Mouse (Mus musculus): ENCODE data around the gene Gpc6. TPM values are rescaled to one million over a fixed set of nuclear protein-coding genes. Genes with fewer than 3 reads are reported as not detected.

Gene Gpc6
- polyA plus RNA-seq, 1 experiment from 2014 or later = 66.2 TPM

GRCm38 (mm10) chr14:116928796-116929529 is 3.8 kb downstream of the Gpc6 start:
- no peak for ATAC-seq (replicated peaks; ENCODE audit: low FRiP score)
- 0 out of 2 replicates have a peak overlapping the region, but pooled peaks have one; percentile 21 for H3K9ac ChIP-seq
- peak overlapping the region; percentile 98 for H3K27ac ChIP-seq
- H3K27me3 ChIP-seq = no peaks in the 10 kb centered on the region
- peaks cover 25% of the 10 kb centered on the region for H3K4me1 ChIP-seq
- H3K36me3 ChIP-seq = no peaks in the 10 kb centered on the region
- peak overlapping the region; percentile 83 for H3K4me2 ChIP-seq
- H3K9me3 ChIP-seq (replicated peaks) = no peaks in the 10 kb centered on the region
- WGBS = 21% methylated on average over 7 of the region's 7 CpGs
- peak overlapping the region; percentile 80 for H3K4me3 ChIP-seq (replicated peaks)

GRCm38 (mm10) chr14:116933825-116934224 is 8.7 kb downstream of the Gpc6 start:
- Histone ChIP-seq H3K27ac (no peak overlapping the region), H3K9me3 (replicated peaks) (no peaks in the 10 kb centered on the region), H3K27me3 (no peaks in the 10 kb centered on the region), H3K36me3 (peaks cover 3% of the 10 kb centered on the region; the same call in 1 of the 2 replicates), H3K9ac (no peak overlapping the region), H3K4me3 (replicated peaks) (no peak overlapping the region), H3K4me2 (no peak overlapping the region), H3K4me1 (peaks cover 6% of the 10 kb centered on the region)
- no peak for ATAC-seq (replicated peaks; ENCODE audit: low FRiP score)
- WGBS = 72% methylated on average over 5 of the region's 5 CpGs

- Histone ChIP-seq H3K9me3 (replicated peaks) (no peaks in the 10 kb centered on the region), H3K9ac (no peak overlapping the region), H3K27ac (no peak overlapping the region), H3K36me3 (peaks cover 3% of the 10 kb centered on the region; the same call in 1 of the 2 replicates), H3K27me3 (no peaks in the 10 kb centered on the region), H3K4me2 (no peak overlapping the region), H3K4me3 (replicated peaks) (no peak overlapping the region), H3K4me1 (0 out of 2 replicates have a peak, but pooled peaks cover 2% of the 10 kb centered on the region)
- no peak for ATAC-seq (replicated peaks; ENCODE audit: low FRiP score)
- WGBS = 76% methylated on average over 14 of the region's 14 CpGs
Observed at GRCm38 (mm10) chr14:116937910-116938560, 12.9 kb downstream of the Gpc6 start.

- H3K4me3 ChIP-seq (replicated peaks) = no peak overlapping the region
- 0 out of 2 replicates have a peak, but pooled peaks cover 3% of the 10 kb centered on the region for H3K4me1 ChIP-seq
- H3K4me2 ChIP-seq = no peak overlapping the region
- 93% methylated on average over 9 of the region's 9 CpGs for whole genome bisulfite sequencing
- no peak for ATAC-seq (replicated peaks; ENCODE audit: low FRiP score)
- peaks cover 3% of the 10 kb centered on the region; the same call in 1 of the 2 replicates for H3K36me3 ChIP-seq
- H3K27ac ChIP-seq = no peak overlapping the region
- H3K27me3 ChIP-seq = no peaks in the 10 kb centered on the region
- H3K9me3 ChIP-seq (replicated peaks) = no peaks in the 10 kb centered on the region
- no peak overlapping the region for H3K9ac ChIP-seq
Observed at GRCm38 (mm10) chr14:116938735-116939134, 13.6 kb downstream of the Gpc6 start.

- Histone ChIP-seq H3K4me1 (0 out of 2 replicates have a peak, but pooled peaks cover 3% of the 10 kb centered on the region), H3K9ac (no peak overlapping the region), H3K27me3 (no peaks in the 10 kb centered on the region), H3K36me3 (peaks cover 9% of the 10 kb centered on the region), H3K4me3 (replicated peaks) (no peak overlapping the region), H3K27ac (no peak overlapping the region), H3K4me2 (no peak overlapping the region), H3K9me3 (replicated peaks) (no peaks in the 10 kb centered on the region)
- ATAC-seq (replicated peaks; ENCODE audit: low FRiP score) = no peak
- WGBS = 86% methylated on average over 1 of the region's 1 CpGs
Observed at GRCm38 (mm10) chr14:116939561-116939960, 14.4 kb downstream of the Gpc6 start.

- 93% methylated on average over 4 of the region's 4 CpGs for WGBS
- Histone ChIP-seq H3K27ac (no peak overlapping the region), H3K27me3 (no peaks in the 10 kb centered on the region), H3K4me1 (0 out of 2 replicates have a peak, but pooled peaks cover 5% of the 10 kb centered on the region), H3K36me3 (peaks cover 14% of the 10 kb centered on the region), H3K4me3 (replicated peaks) (no peak overlapping the region), H3K9me3 (replicated peaks) (no peaks in the 10 kb centered on the region), H3K9ac (no peak overlapping the region), H3K4me2 (no peak overlapping the region)
- no peak for ATAC-seq (replicated peaks; ENCODE audit: low FRiP score)
Observed at GRCm38 (mm10) chr14:116941772-116942171, 16.7 kb downstream of the Gpc6 start.

- Histone ChIP-seq H3K4me1 (0 out of 2 replicates have a peak, but pooled peaks cover 5% of the 10 kb centered on the region), H3K4me2 (no peak overlapping the region), H3K36me3 (peaks cover 12% of the 10 kb centered on the region), H3K27me3 (no peaks in the 10 kb centered on the region), H3K9ac (no peak overlapping the region), H3K27ac (no peak overlapping the region), H3K4me3 (replicated peaks) (no peak overlapping the region), H3K9me3 (replicated peaks) (no peaks in the 10 kb centered on the region; the same call in 1 of the 2 replicates)
- ATAC-seq (replicated peaks; ENCODE audit: low FRiP score) = no peak
- 80% methylated on average over 7 of the region's 7 CpGs for WGBS
Observed at GRCm38 (mm10) chr14:116943751-116944150, 18.6 kb downstream of the Gpc6 start.

GRCm38 (mm10) chr14:116945975-116946374 is 20.9 kb downstream of the Gpc6 start:
- WGBS = 68% methylated on average over 6 of the region's 6 CpGs
- peak overlapping the region; percentile 68; the same call in 1 of the 2 replicates for H3K27ac ChIP-seq
- no peak overlapping the region for H3K4me2 ChIP-seq
- peaks cover 21% of the 10 kb centered on the region for H3K36me3 ChIP-seq
- no peaks in the 10 kb centered on the region for H3K27me3 ChIP-seq
- 0 out of 2 replicates have a peak, but pooled peaks cover 5% of the 10 kb centered on the region for H3K4me1 ChIP-seq
- no peak overlapping the region for H3K9ac ChIP-seq
- H3K9me3 ChIP-seq (replicated peaks) = no peaks in the 10 kb centered on the region; the same call in 1 of the 2 replicates
- no peak for ATAC-seq (replicated peaks; ENCODE audit: low FRiP score)
- H3K4me3 ChIP-seq (replicated peaks) = no peak overlapping the region

GRCm38 (mm10) chr14:116947461-116947860 is 22.3 kb downstream of the Gpc6 start:
- H3K4me3 ChIP-seq (replicated peaks) = no peak overlapping the region
- 0 out of 2 replicates have a peak, but pooled peaks cover 5% of the 10 kb centered on the region for H3K4me1 ChIP-seq
- no peak overlapping the region for H3K4me2 ChIP-seq
- no peaks in the 10 kb centered on the region for H3K27me3 ChIP-seq
- no peak overlapping the region for H3K9ac ChIP-seq
- H3K27ac ChIP-seq = no peak overlapping the region
- peaks cover 4% of the 10 kb centered on the region; the same call in 1 of the 2 replicates for H3K9me3 ChIP-seq (replicated peaks)
- ATAC-seq (replicated peaks; ENCODE audit: low FRiP score) = no peak
- H3K36me3 ChIP-seq = peaks cover 35% of the 10 kb centered on the region
- 95% methylated on average over 6 of the region's 6 CpGs for WGBS

GRCm38 (mm10) chr14:116947939-116948591 is 22.9 kb downstream of the Gpc6 start:
- peaks cover 36% of the 10 kb centered on the region for H3K36me3 ChIP-seq
- H3K4me2 ChIP-seq = no peak overlapping the region
- H3K4me1 ChIP-seq = 0 out of 2 replicates have a peak, but pooled peaks cover 3% of the 10 kb centered on the region
- WGBS = 83% methylated on average over 5 of the region's 5 CpGs
- H3K27ac ChIP-seq = no peak overlapping the region
- ATAC-seq (replicated peaks; ENCODE audit: low FRiP score) = 0 out of 2 replicates have a peak, but pooled peaks have one; percentile 33
- no peaks in the 10 kb centered on the region for H3K27me3 ChIP-seq
- no peak overlapping the region for H3K9ac ChIP-seq
- H3K9me3 ChIP-seq (replicated peaks) = peaks cover 7% of the 10 kb centered on the region; the same call in 1 of the 2 replicates
- H3K4me3 ChIP-seq (replicated peaks) = no peak overlapping the region

- Histone ChIP-seq H3K4me2 (no peak overlapping the region), H3K9me3 (replicated peaks) (0 out of 2 replicates have a peak, but pooled peaks cover 6% of the 10 kb centered on the region), H3K4me3 (replicated peaks) (no peak overlapping the region), H3K4me1 (no peaks in the 10 kb centered on the region), H3K9ac (no peak overlapping the region), H3K36me3 (peaks cover 7% of the 10 kb centered on the region), H3K27ac (no peak overlapping the region), H3K27me3 (no peaks in the 10 kb centered on the region)
- ATAC-seq (replicated peaks; ENCODE audit: low FRiP score) = no peak
Observed at GRCm38 (mm10) chr14:116957154-116957553, 32.0 kb downstream of the Gpc6 start.
